Mouse (Mus musculus): ENCODE data around the gene 9930104L06Rik. TPM values are rescaled to one million over a fixed set of nuclear protein-coding genes. Genes with fewer than 3 reads are reported as not detected.

9930104L06Rik gene
- 12.8 and 22.6 TPM in 2 replicates for polyA plus RNA-seq (2012; rRNA removed; ENCODE audit: low replicate concordance)

DNA sequence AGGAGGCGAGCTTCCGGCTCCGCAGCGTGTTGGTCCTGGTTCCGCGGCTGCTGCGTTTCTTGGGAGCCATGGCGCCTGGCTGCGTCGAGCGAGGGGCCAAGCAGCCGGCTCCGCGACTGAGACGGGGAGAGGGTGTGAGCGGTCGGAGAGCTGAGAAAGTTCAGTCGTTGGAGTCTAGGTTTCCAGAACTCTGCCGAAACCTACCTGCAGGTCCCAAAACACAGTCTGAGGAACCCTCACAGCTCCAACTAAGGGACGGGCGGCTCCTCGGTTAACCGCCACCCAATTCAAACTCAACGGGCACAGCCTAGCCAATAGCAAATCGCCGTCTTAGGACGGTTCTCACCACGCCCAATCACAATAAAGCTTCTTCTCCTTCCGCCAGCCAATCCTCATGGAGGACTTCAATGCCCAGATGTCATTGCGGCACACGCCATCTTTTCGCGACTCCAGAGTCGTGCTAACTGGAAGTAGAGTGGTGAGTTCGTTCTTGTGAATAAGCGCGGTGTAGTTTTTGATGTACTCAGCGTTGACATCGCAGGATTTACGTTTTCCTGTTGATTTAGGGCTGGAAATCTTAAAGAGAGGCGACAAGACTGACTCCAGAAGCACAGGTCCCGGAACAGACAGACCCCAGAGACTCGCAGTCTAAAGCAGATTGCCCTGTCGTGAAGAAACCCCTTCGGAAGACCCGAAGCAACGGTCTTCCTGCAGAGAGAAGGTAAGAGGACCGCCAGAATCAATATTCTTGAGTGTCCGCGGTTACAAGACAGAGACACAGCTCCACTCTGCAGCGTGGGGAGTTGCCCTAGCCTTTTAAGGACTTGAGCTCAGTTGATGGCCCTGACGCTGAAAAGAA, at the start of gene 9930104L06Rik:
TSS of gene 9930104L06Rik (plus strand) at position 436 of the 859 bp plus-strand sequence.

DNA sequence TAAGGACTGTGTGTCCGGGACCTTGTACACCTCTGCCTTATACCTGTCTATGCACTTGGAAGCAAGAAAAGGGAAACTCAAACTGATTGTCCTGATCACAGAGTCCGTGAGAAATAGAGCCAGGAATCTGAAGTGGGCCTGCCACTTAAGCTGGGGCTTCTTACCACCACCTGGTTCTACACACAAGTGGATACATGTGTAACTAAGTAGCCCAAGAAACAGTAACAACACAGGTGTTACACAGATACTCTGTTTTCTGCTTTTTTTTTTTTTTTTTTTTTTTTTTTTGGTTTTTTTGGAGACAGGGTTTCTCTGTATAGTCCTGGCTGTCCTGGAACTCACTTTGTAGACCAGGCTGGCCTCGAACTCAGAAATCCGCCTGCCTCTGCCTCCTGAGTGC, 2.4 kb downstream of the 9930104L06Rik start, which contains the start of gene Cdca8:
TSS of gene Cdca8 (minus strand) at position 101 of the 400 bp plus-strand sequence.

DNA sequence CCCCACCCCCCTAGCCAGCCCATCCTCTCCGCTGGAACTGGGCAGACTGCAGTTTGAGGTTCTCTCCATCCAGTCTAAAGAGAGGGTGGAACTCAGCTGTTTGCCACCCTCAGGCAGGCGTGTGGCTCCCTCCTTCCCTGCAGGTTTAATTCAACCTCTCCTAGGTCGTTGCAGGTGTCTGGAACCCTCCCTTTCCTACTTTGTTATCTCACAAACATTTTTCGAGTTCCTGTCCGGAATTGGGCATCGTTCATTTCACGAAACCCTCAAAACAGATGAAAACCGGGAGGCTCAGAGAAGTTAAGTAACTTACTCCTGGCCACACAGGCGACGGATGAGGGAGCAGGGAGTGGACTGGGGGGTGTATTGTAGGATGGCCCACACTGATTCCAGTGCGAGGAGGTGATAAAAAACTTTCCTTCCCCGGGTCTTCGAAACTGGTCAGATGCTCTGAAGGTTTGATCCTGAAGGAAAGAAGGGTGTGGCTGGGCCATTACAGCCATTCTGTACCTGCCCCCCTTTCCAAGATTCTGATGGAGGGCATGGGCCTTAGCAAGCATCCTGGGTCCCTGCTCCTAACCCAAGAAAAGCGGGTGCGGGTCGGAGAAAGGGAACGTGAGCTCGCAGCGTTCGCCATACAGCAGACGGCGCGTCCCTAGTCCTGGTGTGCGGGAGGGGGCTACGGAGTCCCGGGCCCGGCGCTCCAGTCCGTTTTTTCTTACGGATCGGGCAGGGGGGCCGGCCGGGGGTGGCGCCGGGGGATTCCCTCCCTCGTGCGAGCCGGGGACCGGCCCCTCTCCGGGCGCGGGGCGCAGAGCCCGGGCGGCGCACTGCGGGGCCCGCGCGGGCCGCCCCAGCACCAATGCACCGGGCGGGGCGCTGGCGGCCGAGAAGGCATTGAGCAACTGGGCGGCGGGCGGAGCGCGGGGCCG, 49.1 kb downstream of the 9930104L06Rik start, which contains the start of gene Rspo1:
TSS of gene Rspo1 (plus strand) at position 760 of the 932 bp plus-strand sequence.

Other genes starting within 250 kb of the 9930104L06Rik start
- gene Utp11, start 243.4 kb upstream of the 9930104L06Rik start, polyA plus RNA-seq (2012; rRNA removed; ENCODE audit: low replicate concordance) = 5.7 and 7.9 TPM in 2 replicates
- gene Fhl3, start 236.3 kb upstream of the 9930104L06Rik start, polyA plus RNA-seq (2012; rRNA removed; ENCODE audit: low replicate concordance) = 10.4 and 24.3 TPM in 2 replicates
- gene Sf3a3, start 222.3 kb upstream of the 9930104L06Rik start, polyA plus RNA-seq (2012; rRNA removed; ENCODE audit: low replicate concordance) = 10.4 and 20.9 TPM in 2 replicates
- 34.5 and 37.7 TPM in 2 replicates for gene Inpp5b, start 195.2 kb upstream of the 9930104L06Rik start, polyA plus RNA-seq (2012; rRNA removed; ENCODE audit: low replicate concordance)
- 5.5 and 7.6 TPM in 2 replicates for gene Mtf1, start 134.9 kb upstream of the 9930104L06Rik start, polyA plus RNA-seq (2012; rRNA removed; ENCODE audit: low replicate concordance)
- gene Yrdc, start 86.4 kb upstream of the 9930104L06Rik start, polyA plus RNA-seq (2012; rRNA removed; ENCODE audit: low replicate concordance) = 29.5 and 40.0 TPM in 2 replicates
- 43.1 and 59.2 TPM in 2 replicates for gene 1110065P20Rik, start 85.9 kb upstream of the 9930104L06Rik start, polyA plus RNA-seq (2012; rRNA removed; ENCODE audit: low replicate concordance)
- gene Maneal, start 74.9 kb upstream of the 9930104L06Rik start, polyA plus RNA-seq (2012; rRNA removed; ENCODE audit: low replicate concordance) = 0.42 and 0.64 TPM in 2 replicates
- not detected in 2 replicates for gene Epha10, start 56.1 kb upstream of the 9930104L06Rik start, polyA plus RNA-seq (2012; rRNA removed; ENCODE audit: low replicate concordance)
- 2.0 and 11.9 TPM in 2 replicates for gene Cdca8, start 2.3 kb downstream of the 9930104L06Rik start, polyA plus RNA-seq (2012; rRNA removed; ENCODE audit: low replicate concordance)
- 14.3 and 55.1 TPM in 2 replicates for gene Rspo1, start 49.4 kb downstream of the 9930104L06Rik start, polyA plus RNA-seq (2012; rRNA removed; ENCODE audit: low replicate concordance)
- 22.1 and 37.0 TPM in 2 replicates for gene Gnl2, start 79.5 kb downstream of the 9930104L06Rik start, polyA plus RNA-seq (2012; rRNA removed; ENCODE audit: low replicate concordance)
- gene Dnali1, start 128.7 kb downstream of the 9930104L06Rik start, polyA plus RNA-seq (2012; rRNA removed; ENCODE audit: low replicate concordance) = 0.09 TPM in 1 of 2 replicates, not detected in the other
- 6.0 and 12.0 TPM in 2 replicates for gene Snip1, start 129.6 kb downstream of the 9930104L06Rik start, polyA plus RNA-seq (2012; rRNA removed; ENCODE audit: low replicate concordance)
- gene Meaf6, start 148.1 kb downstream of the 9930104L06Rik start, polyA plus RNA-seq (2012; rRNA removed; ENCODE audit: low replicate concordance) = 13.1 and 18.7 TPM in 2 replicates
- 8.9 and 14.0 TPM in 2 replicates for gene Zc3h12a, start 190.8 kb downstream of the 9930104L06Rik start, polyA plus RNA-seq (2012; rRNA removed; ENCODE audit: low replicate concordance)

Measured in subcutaneous adipose tissue, adult 2 months (tissue).